Mouse (Mus musculus): ENCODE measurements around the gene Slc22a12. TPM values are rescaled to one million over a fixed set of nuclear protein-coding genes. Genes with fewer than 3 reads are reported as not detected.

Gene Slc22a12
- not detected for polyA plus RNA-seq (2017; shearing (Covaris generic))

DNA sequence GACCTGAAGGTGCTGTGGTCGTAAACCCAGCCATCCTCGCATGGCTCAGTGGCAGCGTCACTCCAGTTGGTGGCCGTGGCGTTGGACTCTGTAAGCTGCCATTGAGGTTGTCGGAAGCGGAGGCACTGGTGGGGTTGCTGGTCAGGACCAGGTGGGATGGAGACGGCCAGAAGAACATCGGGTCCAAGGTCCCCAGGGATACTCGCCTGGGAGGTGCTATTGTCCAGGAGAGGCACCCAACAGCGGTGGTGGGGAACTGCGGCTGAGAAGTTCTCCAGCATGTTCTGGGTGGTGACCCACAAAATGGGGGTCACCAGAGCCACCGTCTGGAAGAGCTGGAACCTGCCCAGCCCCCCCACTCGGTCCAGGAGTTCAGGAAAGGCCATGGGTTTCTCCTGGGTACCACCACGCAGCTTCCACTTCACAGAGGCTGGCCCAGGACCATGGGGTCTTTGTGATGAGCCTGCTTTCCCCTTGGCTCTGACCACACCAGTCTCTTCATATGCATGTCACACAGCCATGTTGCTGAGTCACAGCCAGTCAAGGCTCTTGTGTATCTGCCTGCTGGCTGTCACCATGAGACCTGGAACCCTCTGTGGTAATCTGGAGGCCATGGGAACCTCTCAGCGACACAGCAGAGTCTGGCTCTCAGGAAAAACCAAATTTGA, at the start of gene Slc22a12:
Gene Slc22a12, minus strand, starts transcription at position 666 of the 668 bp plus-strand sequence.

Other genes starting within 250 kb of the Slc22a12 start
- gene Cdc42bpg, start 236.6 kb downstream of the Slc22a12 start, polyA plus RNA-seq (2017; shearing (Covaris generic)): under 1 TPM; 0.11 to 0.46 TPM
- gene Men1, start 208.1 kb downstream of the Slc22a12 start, polyA plus RNA-seq (2017; shearing (Covaris generic)): 10 to 100 TPM; 48.2 to 74.8 TPM
- gene Map4k2, start 201.9 kb downstream of the Slc22a12 start, polyA plus RNA-seq (2017; shearing (Covaris generic)): 100 to 1,000 TPM; 153 to 184 TPM
- gene Sf1, start 179.3 kb downstream of the Slc22a12 start, polyA plus RNA-seq (2017; shearing (Covaris generic)): 100 to 1,000 TPM; 262 to 306 TPM
- gene Pygm, start 158.6 kb downstream of the Slc22a12 start, polyA plus RNA-seq (2017; shearing (Covaris generic)): 1 to 10 TPM; 3.0 to 3.4 TPM
- gene Rasgrp2, start 143.7 kb downstream of the Slc22a12 start, polyA plus RNA-seq (2017; shearing (Covaris generic)): 100 to 1,000 TPM; 141 to 333 TPM
- under 1 TPM; 0.28 to 0.58 TPM for gene Nrxn2, start 124.3 kb downstream of the Slc22a12 start, polyA plus RNA-seq (2017; shearing (Covaris generic))

All from inflammation-experienced regulatory T-cells (primary cell).